Mouse (Mus musculus): ENCODE data around the gene Sardh. TPM values are rescaled to one million over a fixed set of nuclear protein-coding genes. Genes with fewer than 3 reads are reported as not detected.

The Sardh gene
- total RNA-seq (2022) = 1 to 10 TPM in 3 of 4 experiments, under 1 TPM in 1; 0.46 to 1.8 (median 1.5) TPM

DNA sequence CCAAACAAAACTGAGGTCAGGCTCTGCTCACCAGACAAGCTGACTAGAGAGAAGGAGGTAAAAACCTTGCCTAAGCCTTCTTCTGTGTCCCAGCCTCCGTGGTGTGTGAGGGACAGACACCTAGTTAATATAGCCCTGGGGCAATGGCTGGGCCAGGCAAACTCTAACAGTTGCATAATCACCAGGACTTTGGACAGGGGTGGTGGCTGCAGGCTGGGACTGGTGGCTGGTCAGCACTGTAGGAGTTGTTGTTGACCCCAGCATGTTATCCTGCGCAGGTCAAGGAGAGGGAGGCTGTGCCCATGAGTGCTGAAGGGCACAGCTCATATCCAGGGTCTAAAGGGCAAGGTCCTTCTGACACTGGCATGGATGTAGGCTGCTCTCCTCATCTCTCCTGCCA lies at the start of gene Sardh:
TSS of gene Sardh (minus strand) at position 127 of the 400 bp plus-strand sequence.
- DNase-seq (ENCODE audit: low spot score in 2 of 2) = no peak

DNA sequence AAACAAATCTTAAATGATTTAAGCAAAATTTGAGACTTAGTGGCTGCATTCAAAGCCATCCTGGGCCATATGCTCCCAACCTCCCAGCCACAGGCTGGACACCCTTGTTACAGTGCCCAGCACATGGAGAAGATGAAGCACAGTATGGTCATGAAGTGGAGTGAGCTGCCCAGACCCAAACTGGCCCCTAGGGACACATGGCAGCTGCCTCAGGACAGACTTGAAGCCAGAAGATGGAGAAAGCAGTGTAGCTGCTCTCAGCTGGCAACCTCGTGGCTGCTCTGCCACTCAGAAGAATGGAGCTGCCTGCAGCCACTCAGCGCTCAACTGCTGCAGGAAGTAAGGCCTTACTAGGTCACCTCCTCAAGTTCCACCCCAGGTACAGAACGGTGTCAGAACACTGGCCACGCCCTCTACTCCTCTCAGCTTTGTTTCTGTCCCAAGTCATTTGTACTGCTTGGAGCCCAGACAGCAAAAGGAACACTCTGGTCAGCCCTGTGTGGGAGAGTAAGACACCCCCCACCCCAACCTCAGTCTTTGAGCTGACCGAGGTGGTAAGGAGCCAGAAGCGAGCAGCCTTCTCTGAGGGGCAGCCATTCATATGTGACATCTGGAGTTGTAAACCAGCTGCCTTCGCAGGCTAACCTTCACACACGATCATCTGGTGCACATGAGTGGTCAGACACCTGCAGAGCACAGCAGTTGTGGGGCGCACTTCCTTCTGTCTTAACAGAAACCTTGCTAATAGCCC lies 48.7 kb upstream of the Sardh start:
- DNase-seq (ENCODE audit: low spot score in 2 of 2) = no peak

DNA sequence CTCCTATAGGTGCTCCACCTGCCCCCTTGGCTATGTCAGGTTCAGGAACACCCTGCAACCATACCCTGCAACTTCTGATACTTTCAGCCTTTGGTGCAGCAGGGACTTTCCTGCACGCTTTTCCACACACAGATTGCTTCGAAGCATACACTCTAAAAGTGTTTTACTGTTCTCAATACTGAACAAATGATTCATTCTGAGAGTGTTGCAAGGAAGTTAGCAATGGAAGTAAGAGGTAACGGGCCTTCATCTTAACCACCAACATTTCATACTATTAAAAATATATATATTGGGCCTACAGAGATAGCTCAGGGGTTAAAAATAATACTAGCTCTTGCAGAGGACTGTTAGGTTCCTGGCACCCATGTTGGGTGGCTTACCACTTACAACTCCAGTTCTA lies 46.6 kb upstream of the Sardh start:
- DNase-seq (ENCODE audit: low spot score in 2 of 2) = no peak

DNA sequence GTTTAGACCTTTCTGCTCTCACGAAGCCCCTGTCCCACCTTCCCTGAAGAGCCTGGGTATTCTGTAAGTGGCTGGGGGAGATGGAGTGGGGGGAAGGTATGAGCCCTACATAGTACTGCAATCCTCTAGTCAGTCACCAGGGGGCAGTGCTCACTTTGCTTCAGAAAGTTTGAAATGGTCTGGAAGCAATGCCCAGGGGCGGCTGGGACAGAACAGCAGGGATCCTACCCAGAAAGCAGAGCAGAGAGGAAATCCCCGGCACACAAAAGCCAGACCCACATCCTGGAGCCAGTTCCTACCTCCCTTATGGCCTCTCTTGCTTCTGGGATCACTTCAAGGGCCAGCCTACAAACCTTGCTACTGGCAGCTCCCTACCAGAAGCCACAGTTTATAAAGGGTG lies 40.9 kb upstream of the Sardh start:
- DNase-seq (ENCODE audit: low spot score in 2 of 2) = peak; percentile 67 to 75

DNA sequence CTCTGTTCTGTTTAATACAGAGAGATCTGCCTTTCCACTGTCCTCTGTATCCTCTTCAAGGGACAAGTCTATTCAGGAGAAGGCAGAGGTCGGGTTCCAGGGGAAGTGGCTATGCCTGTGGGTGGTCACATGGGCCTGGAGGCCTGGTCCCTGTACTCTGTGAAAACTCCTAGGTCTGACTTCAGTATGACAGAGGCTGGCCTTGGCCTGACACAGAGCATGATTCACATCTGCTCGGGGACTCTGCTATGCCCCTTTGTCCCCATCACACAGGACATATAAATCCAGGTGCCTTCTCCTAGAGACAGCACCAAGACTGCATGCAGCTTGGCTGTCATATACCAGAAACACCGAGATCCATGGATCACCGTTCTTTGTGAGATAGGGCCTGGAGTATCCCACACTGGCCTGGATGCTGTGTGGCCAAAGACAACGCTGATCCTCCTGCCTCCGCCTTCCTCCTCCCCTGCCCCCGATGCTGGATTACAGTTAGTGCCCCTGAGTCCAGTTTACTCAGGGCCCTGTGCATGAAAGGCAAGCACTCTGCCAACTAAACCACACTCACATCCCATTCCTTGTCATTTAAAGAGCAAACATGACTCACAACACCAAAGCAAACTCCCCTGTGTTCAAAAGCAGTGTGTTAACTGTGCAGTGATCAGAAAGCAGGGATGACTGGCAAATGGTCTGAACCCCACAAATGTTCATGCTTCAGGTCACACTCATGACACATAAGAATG lies 39.0 kb upstream of the Sardh start:
- no peak for DNase-seq (ENCODE audit: low spot score in 2 of 2)

DNA sequence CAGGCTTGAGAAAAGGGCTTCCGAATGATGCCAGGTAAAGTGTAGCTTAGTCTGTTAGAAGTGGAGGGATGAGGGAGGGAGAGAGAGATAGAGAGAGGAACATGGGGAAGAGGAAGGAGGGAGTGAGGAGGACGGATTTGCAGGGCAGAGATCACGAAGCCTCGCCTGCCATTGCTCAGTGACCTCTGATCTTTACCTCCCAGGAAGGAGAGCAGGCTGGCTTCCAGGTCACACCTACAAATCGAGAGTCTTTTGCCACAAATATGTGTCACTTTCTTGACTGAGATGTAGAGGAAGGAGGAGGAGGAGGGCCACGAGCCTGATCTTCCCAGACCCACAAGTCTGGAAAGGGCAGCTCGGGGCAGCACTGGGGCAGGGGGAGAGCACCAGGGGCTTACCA lies 36.3 kb upstream of the Sardh start:
- DNase-seq (ENCODE audit: low spot score in 2 of 2) = no peak

DNA sequence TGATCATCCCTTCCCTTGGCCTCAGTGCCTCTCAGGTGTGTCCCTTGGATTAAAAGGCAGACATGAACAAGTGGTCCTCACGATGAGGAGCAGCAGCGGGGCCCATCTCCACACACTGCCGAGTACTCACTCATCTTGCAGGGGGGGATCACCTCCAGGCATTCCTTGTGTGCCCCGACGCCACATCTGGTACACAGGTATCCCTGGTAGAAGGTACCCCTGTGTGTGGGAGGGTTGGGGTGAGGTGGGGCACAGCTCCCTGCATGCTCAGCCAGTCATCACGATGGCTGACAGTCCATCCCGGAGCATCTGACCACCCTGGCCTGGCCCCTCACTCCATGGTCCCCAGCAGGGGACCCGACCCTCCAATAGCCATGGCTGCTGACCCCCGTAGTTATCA lies 33.6 kb upstream of the Sardh start:
- DNase-seq (ENCODE audit: low spot score in 2 of 2) = no peak

DNA sequence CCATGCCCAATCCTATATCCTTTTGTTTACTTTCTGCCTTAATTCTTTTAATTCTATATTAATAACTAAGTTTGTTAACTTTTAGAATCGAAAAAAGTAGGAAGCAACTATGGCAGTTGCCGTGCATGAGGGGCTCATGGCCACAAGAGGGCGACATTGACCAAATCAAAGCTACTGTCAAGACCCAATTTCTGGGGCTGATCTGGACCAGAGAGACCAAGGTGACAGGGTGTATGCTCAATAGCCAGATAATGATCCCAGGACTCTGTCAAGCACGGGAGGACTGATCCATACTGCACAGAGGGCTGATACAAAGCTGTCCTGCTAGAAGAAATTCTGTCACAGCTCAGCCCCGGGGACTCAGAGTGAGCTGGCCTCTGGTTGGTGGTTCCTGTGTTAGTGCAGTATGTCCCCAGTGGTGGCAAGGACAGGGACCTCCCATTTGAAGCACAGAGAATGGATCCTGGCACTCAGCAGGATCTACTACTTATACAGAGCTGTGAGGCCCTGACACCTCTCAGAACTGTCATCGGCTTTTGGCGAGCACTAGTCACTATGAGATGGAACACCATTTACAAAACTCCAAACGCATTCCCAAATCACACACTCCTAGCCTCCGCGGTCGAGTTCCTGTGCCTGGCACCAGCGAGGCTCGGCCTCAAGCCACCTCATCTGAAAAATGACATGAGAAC lies 32.9 kb upstream of the Sardh start:
- peak; percentile 25 to 26 for DNase-seq (ENCODE audit: low spot score in 2 of 2)

DNA sequence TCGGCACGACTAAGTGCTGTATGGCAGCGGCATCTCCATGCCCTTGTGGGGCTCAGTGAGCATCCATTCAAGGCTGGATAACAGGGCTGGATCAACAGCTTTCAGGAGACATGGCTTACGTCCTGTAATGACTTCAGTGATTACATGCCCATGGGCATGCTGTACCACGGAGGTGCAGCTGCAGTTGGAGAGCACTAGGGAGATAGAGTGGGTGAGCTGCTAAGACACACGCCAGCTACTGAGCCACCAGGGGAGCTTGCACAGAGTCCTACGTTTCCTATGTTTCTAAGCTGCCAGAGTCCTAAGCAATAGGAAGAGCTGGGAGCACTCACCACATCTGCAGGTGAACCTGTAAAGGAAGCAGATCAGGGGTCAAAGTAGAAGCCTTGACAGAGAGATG lies 30.7 kb upstream of the Sardh start:
- DNase-seq (ENCODE audit: low spot score in 2 of 2) = no peak

DNA sequence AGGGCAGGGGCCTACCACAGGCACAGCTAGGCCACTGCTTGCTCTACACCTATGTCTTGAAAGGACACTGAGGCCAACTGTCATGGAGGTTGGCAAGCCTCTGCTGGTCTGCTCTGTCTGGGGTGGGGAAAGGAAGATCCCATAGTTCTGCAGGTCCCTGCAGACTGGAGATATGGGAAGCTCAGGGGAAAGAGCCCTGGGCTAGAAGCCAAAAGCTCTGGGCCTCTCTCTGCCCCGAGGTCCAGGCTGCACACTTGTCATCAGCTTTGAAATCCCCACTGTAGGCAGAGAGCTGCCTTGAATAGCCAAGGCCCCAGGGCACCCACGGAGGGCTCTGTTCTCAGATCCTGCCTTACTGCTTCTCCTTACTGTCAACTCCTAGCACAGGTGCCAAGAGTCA lies 20.2 kb upstream of the Sardh start:
- no peak for DNase-seq (ENCODE audit: low spot score in 2 of 2)

DNA sequence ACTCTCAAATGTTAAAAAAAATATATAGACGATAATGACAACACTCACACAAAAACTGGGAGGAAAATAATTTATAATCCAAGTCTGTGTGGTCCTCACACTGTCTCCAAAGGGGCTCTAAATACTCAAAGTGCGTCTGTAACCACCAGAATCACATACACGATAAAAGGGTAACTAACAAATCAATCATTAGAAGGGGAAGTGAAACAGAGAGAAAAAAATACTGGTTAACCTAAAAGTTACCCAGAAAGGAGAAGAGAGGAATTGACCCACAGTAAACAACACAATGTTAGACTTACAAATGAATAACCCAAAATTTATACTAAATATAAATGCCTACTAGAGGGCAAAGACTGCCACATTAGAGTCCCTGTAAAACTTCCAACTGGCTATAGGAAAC lies 17.7 kb upstream of the Sardh start:
- no peak for DNase-seq (ENCODE audit: low spot score in 2 of 2)

DNA sequence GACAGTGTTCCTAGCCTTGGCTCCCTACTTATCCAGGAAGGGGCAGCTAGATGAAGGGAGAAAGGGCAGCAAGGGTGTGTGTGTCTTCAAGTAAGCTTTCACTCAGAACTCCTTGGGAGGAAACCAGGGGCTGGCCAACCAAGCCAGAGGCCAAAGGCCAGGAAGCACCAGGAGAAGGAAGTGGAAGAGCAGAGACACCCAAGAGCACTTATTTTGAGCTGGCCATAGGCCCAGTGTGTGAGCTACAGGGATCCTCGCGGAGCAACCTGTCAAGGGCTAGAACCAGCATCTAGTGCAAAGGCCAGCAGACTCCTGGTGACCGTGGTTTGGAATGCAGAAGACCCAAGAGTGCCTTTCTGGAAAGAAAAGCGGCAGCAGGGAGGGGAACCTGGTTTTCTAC lies 14.8 kb upstream of the Sardh start:
- no peak for DNase-seq (ENCODE audit: low spot score in 2 of 2)

DNA sequence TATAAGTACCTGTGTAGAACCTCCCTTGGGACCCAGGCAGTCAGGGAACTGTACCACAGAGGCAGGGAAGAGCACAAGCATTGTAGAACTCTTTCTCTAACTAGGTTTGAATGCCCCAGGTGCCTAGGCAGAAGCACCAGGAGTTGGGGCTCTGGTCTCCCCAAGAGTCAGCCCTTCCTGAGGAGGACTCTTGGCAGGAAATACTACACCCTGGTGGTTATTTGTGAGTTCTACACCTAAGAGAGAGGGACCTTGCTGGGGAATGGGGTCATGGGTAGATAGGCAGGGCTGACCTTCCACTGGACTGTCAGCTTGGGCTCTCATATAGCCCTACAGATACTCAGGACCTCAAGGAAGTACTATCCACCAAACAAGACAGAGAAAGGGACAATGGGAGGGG lies 3.3 kb upstream of the Sardh start:
- DNase-seq (ENCODE audit: low spot score in 2 of 2) = no peak

DNA sequence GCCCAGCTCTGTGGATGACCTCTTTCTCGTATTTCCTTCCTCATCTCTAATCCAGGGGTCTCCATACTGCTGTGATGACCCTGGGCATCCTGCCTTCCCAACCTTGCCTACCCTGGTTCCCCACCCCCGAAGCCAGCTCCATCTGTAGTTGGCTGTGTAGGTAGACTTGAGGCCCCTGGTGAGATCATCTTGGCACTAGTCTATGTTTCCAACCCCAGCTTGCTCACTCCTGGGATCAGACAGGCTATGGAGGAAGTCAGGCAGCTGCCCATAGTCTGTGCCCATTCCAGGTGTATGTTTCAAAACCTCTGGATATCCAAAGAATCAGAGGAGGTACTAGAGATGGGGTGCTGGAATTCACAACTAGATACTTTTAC lies 662 bp downstream of the Sardh start:
- no peak for DNase-seq (ENCODE audit: low spot score in 2 of 2)

DNA sequence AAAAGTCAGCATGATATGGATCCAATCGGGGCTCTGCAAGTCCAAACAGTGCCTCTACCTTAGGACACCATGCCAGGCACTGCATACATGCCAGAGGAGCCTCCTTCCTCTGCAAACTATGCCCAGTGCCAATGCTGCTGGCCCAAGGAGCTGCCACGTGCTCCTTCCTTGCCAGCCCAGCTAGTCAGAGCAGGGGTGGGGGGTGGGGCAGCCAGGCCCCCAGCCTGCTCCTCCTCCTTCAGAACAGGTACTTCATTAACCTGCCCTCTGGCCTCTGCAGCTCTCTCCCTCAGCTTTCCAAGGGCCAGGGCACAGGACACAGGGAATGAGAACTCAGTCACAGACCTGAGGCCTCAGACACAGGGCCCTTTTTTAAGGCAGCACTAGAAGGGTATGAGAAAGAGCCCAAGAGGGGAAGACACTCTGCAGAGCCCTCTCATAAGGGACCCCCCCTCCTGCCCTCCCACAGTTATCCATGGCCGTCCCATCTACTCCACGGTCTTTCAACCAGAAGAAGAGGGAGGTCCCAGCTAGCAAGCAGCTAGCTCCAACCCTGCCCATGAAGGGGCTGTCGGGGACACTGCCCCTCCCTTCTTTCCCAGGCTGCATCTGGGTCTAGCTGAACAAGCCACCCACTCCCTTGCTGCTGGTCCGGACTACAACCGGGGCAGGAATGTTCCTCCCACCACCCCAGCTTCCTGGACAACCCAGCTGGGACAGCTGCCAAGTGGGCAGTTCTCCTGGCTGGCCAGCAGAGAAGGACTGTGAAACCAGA lies 1.2 kb downstream of the Sardh start:
- peak; percentile 70 to 81 for DNase-seq (ENCODE audit: low spot score in 2 of 2)

DNA sequence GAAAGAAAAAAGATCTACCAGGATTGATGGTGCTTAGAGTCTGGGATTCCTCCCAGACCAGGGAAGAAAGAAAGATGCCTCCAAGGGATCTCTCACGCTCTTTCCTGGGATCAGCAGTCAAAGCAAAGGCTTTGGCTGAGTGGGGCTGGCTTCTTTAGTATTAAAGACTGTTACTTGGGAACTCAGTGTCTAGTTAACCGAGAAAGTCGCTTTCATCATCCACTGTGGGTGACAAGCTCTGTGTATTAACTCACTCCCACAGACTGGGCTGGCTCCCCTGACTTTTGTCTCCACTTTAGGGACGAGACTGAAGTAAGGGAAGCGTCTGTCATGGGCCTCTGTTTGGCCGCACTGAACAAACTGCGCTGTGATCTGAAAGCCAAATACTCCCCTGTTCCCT lies 2.2 kb downstream of the Sardh start:
- no peak for DNase-seq (ENCODE audit: low spot score in 2 of 2)

DNA sequence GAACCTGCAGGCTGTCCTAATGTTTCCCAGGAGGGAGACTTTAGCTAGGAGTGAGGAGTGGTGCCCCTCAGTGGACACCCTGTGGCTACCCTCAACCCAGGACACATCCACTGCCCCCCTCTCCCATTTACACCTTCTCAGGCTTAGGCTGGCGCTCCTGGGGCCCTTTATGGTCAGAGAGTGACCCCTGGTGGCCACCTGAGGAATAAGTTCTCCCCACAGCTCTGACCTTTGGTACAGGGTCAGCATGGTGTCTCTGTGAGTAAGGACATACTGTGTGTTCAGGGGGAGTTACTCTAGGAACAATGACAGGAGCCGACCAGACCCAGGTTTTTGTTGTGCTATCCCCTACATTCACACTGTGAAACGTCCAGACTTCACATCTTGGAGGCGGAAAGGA lies 10.8 kb downstream of the Sardh start:
- DNase-seq (ENCODE audit: low spot score in 2 of 2) = peak in 1 of 2 experiments; percentile 47

DNA sequence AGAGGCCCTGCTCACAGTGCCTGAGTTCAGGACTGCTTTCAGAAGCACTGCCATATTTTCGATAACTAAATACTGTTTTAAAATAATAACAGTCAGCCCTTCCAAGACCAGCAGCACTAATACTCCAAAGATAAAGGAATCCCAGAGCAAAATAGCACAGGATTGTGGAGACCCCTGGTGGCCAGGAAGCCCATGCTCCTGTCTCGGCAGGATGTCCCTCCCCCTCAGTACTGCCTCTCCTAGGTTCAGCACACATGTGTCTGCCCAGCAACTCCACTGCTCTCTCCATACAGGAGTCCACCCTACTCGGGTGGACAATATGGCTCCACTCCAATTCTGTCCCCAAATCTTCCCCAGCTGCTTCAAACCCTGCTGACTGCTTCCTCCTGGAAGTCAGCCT lies 12.4 kb downstream of the Sardh start:
- peak; percentile 34 to 36 for DNase-seq (ENCODE audit: low spot score in 2 of 2)

DNA sequence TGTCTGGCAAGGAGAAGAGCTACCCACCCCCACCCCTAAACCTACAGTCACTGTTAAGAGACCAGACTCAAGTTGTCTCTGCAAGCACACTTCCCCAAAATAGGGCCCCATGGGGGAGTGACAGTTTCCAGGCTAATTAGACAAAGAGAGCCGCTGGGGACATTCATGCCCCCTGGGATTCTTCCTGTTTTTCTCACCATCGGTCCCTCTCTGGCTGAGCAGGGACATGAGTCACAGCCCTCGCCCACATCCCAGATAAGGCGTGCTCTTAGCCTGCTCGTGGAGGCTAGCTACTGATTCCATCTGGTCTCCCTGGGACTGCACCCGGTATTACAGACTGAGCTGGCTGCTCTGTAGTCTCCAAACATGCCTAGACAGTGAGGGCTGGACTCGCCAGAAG lies 15.8 kb downstream of the Sardh start:
- no peak for DNase-seq (ENCODE audit: low spot score in 2 of 2)

DNA sequence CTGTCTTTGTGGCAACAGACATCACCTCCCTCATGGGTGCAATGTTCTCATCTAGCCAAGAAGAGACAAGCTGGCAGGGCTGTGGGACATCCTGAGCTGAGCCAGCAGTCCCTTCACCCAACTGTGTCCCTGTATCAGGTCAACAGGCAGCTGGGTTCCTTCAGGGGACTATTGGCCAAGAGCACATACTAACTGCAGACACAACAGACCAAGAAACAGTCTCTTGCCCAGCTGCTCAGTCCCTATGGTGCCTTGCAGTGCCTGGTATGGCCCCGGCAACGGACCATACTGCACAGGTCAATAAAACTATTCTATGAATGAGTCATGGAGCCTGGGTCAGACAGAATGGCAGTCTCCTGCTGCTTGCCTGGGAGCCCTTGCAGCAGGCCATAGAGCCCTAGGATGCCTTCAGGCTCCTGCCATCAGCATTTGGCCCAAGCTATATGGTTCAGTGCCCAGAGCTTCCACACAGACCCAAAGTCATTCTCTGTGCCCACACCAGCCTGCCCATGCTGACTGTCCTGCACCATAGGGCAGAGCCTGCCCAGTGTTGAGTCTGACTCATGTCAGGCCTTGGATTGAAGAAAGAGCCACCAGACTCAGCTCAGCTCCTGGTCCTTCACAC lies 18.5 kb downstream of the Sardh start:
- DNase-seq (ENCODE audit: low spot score in 2 of 2) = no peak

DNA sequence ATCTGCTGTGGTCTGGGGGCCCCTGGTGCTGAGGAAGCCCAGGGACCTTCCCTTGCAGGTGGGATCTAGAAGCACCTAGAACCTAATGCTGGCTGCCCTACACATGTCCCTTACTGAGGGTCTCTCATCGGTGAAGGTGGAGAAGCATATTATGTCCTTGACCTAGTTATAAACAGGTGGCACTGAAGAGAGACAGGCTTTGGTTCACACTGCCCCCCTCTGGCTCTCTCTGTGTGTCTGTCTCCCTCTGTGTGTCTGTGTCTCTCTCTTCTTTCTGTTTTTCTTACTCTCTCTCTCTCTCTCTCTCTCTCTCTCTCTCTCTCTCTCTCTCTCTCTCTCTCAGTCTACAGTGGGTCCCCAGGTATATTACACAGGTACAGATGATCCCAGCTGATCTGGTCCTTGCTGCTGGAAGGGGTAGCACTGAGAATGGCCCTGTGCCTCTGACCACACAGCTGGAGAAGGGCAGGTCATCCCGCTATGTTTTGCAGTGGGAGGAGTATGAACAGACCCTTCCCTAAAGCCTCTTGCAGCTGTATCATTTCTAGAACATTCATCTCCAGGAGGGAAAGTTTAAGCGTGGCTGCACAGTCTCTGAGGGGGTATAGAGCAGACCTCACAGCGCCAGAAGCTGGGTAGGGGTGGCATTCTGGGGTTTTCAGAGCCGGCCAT lies 19.2 kb downstream of the Sardh start:
- no peak for DNase-seq (ENCODE audit: low spot score in 2 of 2)
